8 mouse cellular contexts compared by ENCODE assay signal in the genomic region with DNA sequence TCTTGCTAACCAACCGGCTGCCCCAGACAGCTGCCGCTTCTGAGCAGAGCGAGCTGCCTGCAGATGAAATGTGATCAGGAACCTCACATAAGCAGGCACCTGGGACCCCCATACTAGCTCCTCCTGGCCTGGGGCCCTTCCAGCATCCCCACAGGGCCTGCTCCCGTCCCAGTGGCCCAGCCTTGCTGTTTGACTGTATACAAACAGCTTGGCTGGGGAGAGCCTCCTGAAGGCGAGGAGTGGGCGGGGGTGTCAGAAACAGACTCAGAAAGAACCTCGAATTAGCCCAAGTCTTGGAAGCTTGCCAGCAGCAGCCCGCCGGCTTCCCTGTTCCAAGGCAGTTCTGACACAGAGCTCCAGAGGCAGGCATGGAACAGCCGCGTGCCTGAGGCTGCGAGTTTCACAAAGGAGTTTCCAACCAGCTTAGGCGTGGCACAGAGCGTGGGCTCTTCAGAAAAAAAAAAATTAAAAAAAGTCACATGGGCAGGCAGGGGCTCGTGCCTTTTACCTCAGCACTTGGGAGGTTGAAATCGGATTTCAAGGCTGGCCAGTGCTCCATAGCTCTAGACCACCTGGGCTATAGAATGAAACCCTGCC. TPM values are rescaled to one million over a fixed set of nuclear protein-coding genes. Genes with fewer than 3 reads are reported as not detected.
DNase-seq lines count a peak whose midpoint lies in the region; ATAC-seq and TF ChIP-seq lines count a peak whose summit lies in the region.
"Had no signal": no experiment of that assay in that cellular context is flagged by ENCODE, and none has a peak within 500 bp of the region (broad histone marks: within the 10 kb centered on the region; RNA-seq: fewer than 3 reads in every experiment).

No protein-coding gene starts in this region.

- H3K4me3 ChIP-seq in hindbrain, embryonic 11.5 days (ENCODE audit: low read depth, low read length) = no peak overlapping the region
- no peak overlapping the region for H3K4me3 ChIP-seq in left cerebral cortex, adult 2 months
- no peak overlapping the region for H3K4me3 ChIP-seq in midbrain, embryonic 14.5 days (replicated peaks; ENCODE audit: low read depth, low read length)

- intact Hi-C loops in left cerebral cortex, adult 2 months (cut with DNase I) = loop anchor here (5.0 kb wide), 1 partner anchor 185 kb away; no protein-coding TSS in a partner anchor

- no peak for ATAC-seq in hindbrain, embryonic 11.5 days (ENCODE audit: low FRiP score)
- peak; percentile 70; the same call in 1 of the 2 replicates for ATAC-seq in midbrain, embryonic 14.5 days (ENCODE audit: low FRiP score, low TSS enrichment)

- no peaks in the 10 kb centered on the region for H3K27me3 ChIP-seq in hindbrain, embryonic 11.5 days (ENCODE audit: control insufficient read depth, insufficient read depth, low read length)
- no peaks in the 10 kb centered on the region for H3K27me3 ChIP-seq in midbrain, embryonic 14.5 days (ENCODE audit: control insufficient read depth, insufficient read depth, low read length)

- peak; percentile 7 for DNase-seq in MEL-GATA-1-ER (ENCODE audit: extremely low read depth, low read depth)
- DNase-seq in brain, adult 2 months (ENCODE audit: low read depth, low spot score) = peak; percentile 98
- DNase-seq in frontal cortex, postnatal 10 days (ENCODE audit: low spot score in 2 of 2) = peak; percentile 92 to 96
- peak; percentile 65 for DNase-seq in hindbrain, embryonic 11.5 days (ENCODE audit: low spot score)
- DNase-seq in left cerebral cortex, adult 2 months (ENCODE audit: extremely low spot score in 1 of 2, low spot score in 2 of 2) = peak; percentile 94 to 96
- peak; percentile 92 for DNase-seq in midbrain, embryonic 14.5 days
- DNase-seq in yolk sac, embryonic 10.5 days (ENCODE audit: low spot score) = peak; percentile 66

- peak overlapping the region; percentile 34; the same call in 1 of the 2 replicates for H3K9ac ChIP-seq in hindbrain, embryonic 11.5 days (ENCODE audit: low read depth, low read length)
- H3K9ac ChIP-seq in midbrain, embryonic 14.5 days (replicated peaks; ENCODE audit: low read length) = no peak overlapping the region
- H3K9ac ChIP-seq: liver, embryonic 14.5 days had no signal

- WGBS in hindbrain, embryonic 11.5 days = 47% methylated on average over 16 of the region's 16 CpGs
- 14% methylated on average over 16 of the region's 16 CpGs for WGBS in midbrain, embryonic 14.5 days

- H3K4me2 ChIP-seq in hindbrain, embryonic 11.5 days (replicated peaks; ENCODE audit: low read depth, low read length) = no peak overlapping the region
- H3K4me2 ChIP-seq in midbrain, embryonic 14.5 days (ENCODE audit: low read length) = 0 out of 2 replicates have a peak overlapping the region, but pooled peaks have one; percentile 4

- no peaks in the 10 kb centered on the region for H3K36me3 ChIP-seq in hindbrain, embryonic 11.5 days (ENCODE audit: control insufficient read depth, insufficient read depth, low read length)
- H3K36me3 ChIP-seq in midbrain, embryonic 14.5 days (ENCODE audit: control insufficient read depth, insufficient read depth, low read length) = no peaks in the 10 kb centered on the region

- H3K27ac ChIP-seq in hindbrain, embryonic 11.5 days (ENCODE audit: low read depth, low read length) = peak overlapping the region; percentile 58
- peak overlapping the region; percentile 69 for H3K27ac ChIP-seq in left cerebral cortex, adult 2 months
- peak overlapping the region; percentile 58 for H3K27ac ChIP-seq in midbrain, embryonic 14.5 days (replicated peaks; ENCODE audit: low read depth, low read length)
- H3K27ac ChIP-seq: liver, embryonic 14.5 days had no signal

- no peaks in the 10 kb centered on the region for H3K9me3 ChIP-seq in hindbrain, embryonic 11.5 days (ENCODE audit: control insufficient read depth, low read length)
- H3K9me3 ChIP-seq in midbrain, embryonic 14.5 days (ENCODE audit: control insufficient read depth, low read length) = no peaks in the 10 kb centered on the region

- no peak for TF ChIP-seq CTCF in left cerebral cortex, adult 2 months (IDR thresholded peaks at IDR 0.05)

- peaks cover 5% of the 10 kb centered on the region; the same call in 1 of the 2 replicates for H3K4me1 ChIP-seq in hindbrain, embryonic 11.5 days (replicated peaks; ENCODE audit: control insufficient read depth, insufficient read depth, low read length)
- peaks cover 19% of the 10 kb centered on the region for H3K4me1 ChIP-seq in midbrain, embryonic 14.5 days (ENCODE audit: control insufficient read depth, insufficient read depth, low read length)

RNA-seq across cellular contexts. Expression of gene Morn1, which starts 36.2 kb away (rescaled TPM):
- 3.3 and 4.2 TPM in 2 replicates for polyA plus RNA-seq in hindbrain, embryonic 11.5 days (2014; fragmentation: Nextera tagmentation; extraction: Ambion mirVana)
- 10 to 100 TPM; 10.6 to 11.2 TPM for total RNA-seq in left cerebral cortex, adult 2 months (2021)
- polyA plus RNA-seq in midbrain, embryonic 14.5 days (2014; fragmentation: Nextera tagmentation; extraction: Ambion mirVana) = 6.0 and 6.4 TPM in 2 replicates

RNA-seq across cellular contexts. Expression of gene Rer1, which starts 36.4 kb away (rescaled TPM):
- polyA plus RNA-seq in hindbrain, embryonic 11.5 days (2014; fragmentation: Nextera tagmentation; extraction: Ambion mirVana) = 156 and 166 TPM in 2 replicates
- 10 to 100 TPM; 62.4 to 67.5 TPM for total RNA-seq in left cerebral cortex, adult 2 months (2021)
- polyA plus RNA-seq in midbrain, embryonic 14.5 days (2014; fragmentation: Nextera tagmentation; extraction: Ambion mirVana) = 139 and 148 TPM in 2 replicates

RNA-seq across cellular contexts. Expression of gene Pex10, which starts 55.7 kb away (rescaled TPM):
- polyA plus RNA-seq in hindbrain, embryonic 11.5 days (2014; fragmentation: Nextera tagmentation; extraction: Ambion mirVana) = 5.6 and 7.8 TPM in 2 replicates
- 10 to 100 TPM; 17.4 to 18.3 TPM for total RNA-seq in left cerebral cortex, adult 2 months (2021)
- 6.0 and 10.0 TPM in 2 replicates for polyA plus RNA-seq in midbrain, embryonic 14.5 days (2014; fragmentation: Nextera tagmentation; extraction: Ambion mirVana)

Comparison
In these comparisons a context has a peak if more than half of its experiments do, and no peak if none do; other contexts are left out.
1. DNase-seq: peak in every context shown above with its lines; median percentile 98 in brain, adult 2 months; 95 in left cerebral cortex, adult 2 months; 94 in frontal cortex, postnatal 10 days; 92 in midbrain, embryonic 14.5 days; 66 in yolk sac, embryonic 10.5 days; 65 in hindbrain, embryonic 11.5 days; 7 in MEL-GATA-1-ER.